ENCODE assay signal across 20 mouse cellular contexts in the genomic region with DNA sequence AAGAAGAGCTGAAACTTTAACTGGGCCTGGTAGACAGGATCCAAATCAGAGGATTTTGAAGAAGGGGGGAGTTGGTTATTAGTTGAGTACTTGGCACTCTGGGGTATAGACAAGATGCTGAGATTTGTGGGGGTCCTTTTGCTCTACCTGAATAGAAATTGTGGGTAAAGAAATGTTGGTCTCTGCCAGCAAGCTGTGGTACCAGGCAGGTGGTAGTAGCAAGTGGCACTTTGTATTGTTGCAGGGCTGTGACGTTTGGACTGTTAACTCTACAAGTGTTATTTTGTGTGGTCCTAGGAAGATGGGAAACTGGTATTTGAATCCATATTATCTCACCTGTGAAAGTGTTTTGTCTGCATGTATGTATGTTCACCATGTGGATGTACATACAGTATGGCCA. TPM values are rescaled to one million over a fixed set of nuclear protein-coding genes. Genes with fewer than 3 reads are reported as not detected.
DNase-seq lines count a peak whose midpoint lies in the region; ATAC-seq and TF ChIP-seq lines count a peak whose summit lies in the region.
"Had no signal": no experiment of that assay in that cellular context is flagged by ENCODE, and none has a peak within 500 bp of the region (broad histone marks: within the 10 kb centered on the region; RNA-seq: fewer than 3 reads in every experiment).

No protein-coding gene starts in this region.

- H3K36me3 ChIP-seq in liver, adult 2 months (ENCODE audit: control insufficient read depth, insufficient read depth, low read length): no peaks in the 10 kb centered on the region
- no peaks in the 10 kb centered on the region for H3K36me3 ChIP-seq in midbrain, embryonic 11.5 days (ENCODE audit: control insufficient read depth, insufficient read depth, low read length)
- H3K36me3 ChIP-seq in midbrain, embryonic 14.5 days (ENCODE audit: control insufficient read depth, insufficient read depth, low read length): no peaks in the 10 kb centered on the region
- no peaks in the 10 kb centered on the region for H3K36me3 ChIP-seq in stomach, postnatal 0 days (ENCODE audit: control insufficient read depth, insufficient read depth, low read length)
- H3K36me3 ChIP-seq: embryonic facial prominence, embryonic 13.5 days; forebrain, embryonic 12.5 days; heart, embryonic 15.5 days; hindbrain, embryonic 12.5 days had no signal

- H3K79me2 ChIP-seq in liver, adult 2 months (ENCODE audit: control insufficient read depth, insufficient read depth, low read length): peaks cover 35% of the 10 kb centered on the region

- H3K9me3 ChIP-seq in midbrain, embryonic 11.5 days (ENCODE audit: control insufficient read depth, low read length): no peaks in the 10 kb centered on the region
- no peaks in the 10 kb centered on the region for H3K9me3 ChIP-seq in midbrain, embryonic 14.5 days (ENCODE audit: control insufficient read depth, low read length)
- no peaks in the 10 kb centered on the region for H3K9me3 ChIP-seq in stomach, postnatal 0 days (ENCODE audit: control insufficient read depth, low read length)
- H3K9me3 ChIP-seq: embryonic facial prominence, embryonic 13.5 days; forebrain, embryonic 12.5 days; heart, embryonic 15.5 days; hindbrain, embryonic 12.5 days had no signal

- TF ChIP-seq EP300 in stomach, postnatal 0 days (optimal IDR thresholded peaks at IDR 0.05): no peak

- no peak overlapping the region for H3K9ac ChIP-seq in liver, adult 2 months (ENCODE audit: low read depth, low read length)
- no peak overlapping the region for H3K9ac ChIP-seq in midbrain, embryonic 11.5 days (ENCODE audit: low read length)
- no peak overlapping the region for H3K9ac ChIP-seq in midbrain, embryonic 14.5 days (replicated peaks; ENCODE audit: low read length)
- no peak overlapping the region for H3K9ac ChIP-seq in stomach, postnatal 0 days (ENCODE audit: low read length)
- H3K9ac ChIP-seq: embryonic facial prominence, embryonic 13.5 days; forebrain, embryonic 12.5 days; heart, embryonic 15.5 days; hindbrain, embryonic 12.5 days had no signal

- H3K4me2 ChIP-seq in midbrain, embryonic 11.5 days: no peak overlapping the region
- no peak overlapping the region for H3K4me2 ChIP-seq in midbrain, embryonic 14.5 days (ENCODE audit: low read length)
- H3K4me2 ChIP-seq in stomach, postnatal 0 days (replicated peaks; ENCODE audit: low read depth): no peak overlapping the region
- H3K4me2 ChIP-seq: embryonic facial prominence, embryonic 13.5 days; forebrain, embryonic 12.5 days; heart, embryonic 11.5 days; heart, embryonic 15.5 days; hindbrain, embryonic 12.5 days had no signal

- no peak for TF ChIP-seq CTCF in liver, adult 2 months (IDR thresholded peaks at IDR 0.05; ENCODE audit: low read depth, low read length)
- TF ChIP-seq CTCF in stomach, postnatal 0 days (IDR thresholded peaks at IDR 0.05; ENCODE audit: low read depth): no peak

- no peak for ATAC-seq in midbrain, embryonic 11.5 days (ENCODE audit: low FRiP score)
- no peak for ATAC-seq in midbrain, embryonic 14.5 days (ENCODE audit: low FRiP score, low TSS enrichment)
- no peak for ATAC-seq in stomach, postnatal 0 days (ENCODE audit: low FRiP score, low TSS enrichment)
- ATAC-seq: forebrain, embryonic 16.5 days; hindbrain, embryonic 16.5 days had no signal

- no peaks in the 10 kb centered on the region for H3K27me3 ChIP-seq in liver, adult 2 months (ENCODE audit: control insufficient read depth, insufficient read depth, low read length)
- H3K27me3 ChIP-seq in midbrain, embryonic 11.5 days (ENCODE audit: control insufficient read depth, insufficient read depth, low read length): no peaks in the 10 kb centered on the region
- H3K27me3 ChIP-seq in midbrain, embryonic 14.5 days (ENCODE audit: control insufficient read depth, insufficient read depth, low read length): no peaks in the 10 kb centered on the region
- no peaks in the 10 kb centered on the region for H3K27me3 ChIP-seq in stomach, postnatal 0 days (ENCODE audit: control insufficient read depth, insufficient read depth, low read length)
- H3K27me3 ChIP-seq: embryonic facial prominence, embryonic 13.5 days; forebrain, embryonic 12.5 days; heart, embryonic 15.5 days; hindbrain, embryonic 12.5 days had no signal

- peak; percentile 80 for DNase-seq in heart, adult 11 months
- DNase-seq in heart, adult 9 months (ENCODE audit: low spot score in 2 of 2): no peak
- no peak for DNase-seq in liver, adult 2 months (ENCODE audit: extremely low read depth, low read depth, low spot score)
- DNase-seq in liver: no peak
- peak; percentile 77 for DNase-seq in midbrain, embryonic 11.5 days (ENCODE audit: low spot score, missing footprints)
- no peak for DNase-seq in midbrain, embryonic 14.5 days
- no peak for DNase-seq in stomach, postnatal 0 days (ENCODE audit: low spot score)
- DNase-seq: adrenal gland, postnatal 10 days; cerebellum, adult 18-20 months; cerebellum, adult 9-11 months; cerebellum, postnatal 36 days; gastrocnemius, postnatal 25 days; heart, postnatal 4 days had no signal

- 83% methylated on average over 1 of the region's 1 CpGs for WGBS in liver, adult 2 months
- WGBS in midbrain, embryonic 11.5 days: 70% methylated on average over 1 of the region's 1 CpGs
- 86% methylated on average over 1 of the region's 1 CpGs for WGBS in midbrain, embryonic 14.5 days
- whole genome bisulfite sequencing in stomach, postnatal 0 days: 85% methylated on average over 1 of the region's 1 CpGs

- no peak for TF ChIP-seq POLR2A in liver, adult 2 months (IDR thresholded peaks at IDR 0.05; ENCODE audit: extremely low read depth, insufficient read depth, low read length)

- H3K27ac ChIP-seq in liver, adult 2 months (replicated peaks; ENCODE audit: insufficient read depth, low read depth, low read length): peak overlapping the region; percentile 40; the same call in 1 of the 2 replicates
- no peak overlapping the region for H3K27ac ChIP-seq in midbrain, embryonic 11.5 days (ENCODE audit: low read depth, low read length)
- H3K27ac ChIP-seq in midbrain, embryonic 14.5 days (replicated peaks; ENCODE audit: low read depth, low read length): no peak overlapping the region
- no peak overlapping the region for H3K27ac ChIP-seq in stomach, postnatal 0 days (replicated peaks)
- H3K27ac ChIP-seq: embryonic facial prominence, embryonic 13.5 days; forebrain, embryonic 12.5 days; hindbrain, embryonic 12.5 days had no signal

- no peak overlapping the region for H3K4me3 ChIP-seq in liver, adult 2 months (ENCODE audit: insufficient read depth, low read depth, low read length)
- H3K4me3 ChIP-seq in midbrain, embryonic 11.5 days (ENCODE audit: low read depth, low read length): no peak overlapping the region
- H3K4me3 ChIP-seq in midbrain, embryonic 14.5 days (replicated peaks; ENCODE audit: low read depth, low read length): no peak overlapping the region
- no peak overlapping the region for H3K4me3 ChIP-seq in stomach, postnatal 0 days (ENCODE audit: low read depth, low read length)
- H3K4me3 ChIP-seq: embryonic facial prominence, embryonic 13.5 days; forebrain, embryonic 12.5 days; heart, embryonic 15.5 days; hindbrain, embryonic 12.5 days had no signal

- H3K4me1 ChIP-seq in liver, adult 2 months (ENCODE audit: control insufficient read depth, insufficient read depth, low read length): peaks cover 34% of the 10 kb centered on the region
- H3K4me1 ChIP-seq in midbrain, embryonic 11.5 days (ENCODE audit: control insufficient read depth, insufficient read depth, low read length): peaks cover 8% of the 10 kb centered on the region; the same call in 1 of the 2 replicates
- peaks cover 12% of the 10 kb centered on the region; the same call in 1 of the 2 replicates for H3K4me1 ChIP-seq in midbrain, embryonic 14.5 days (ENCODE audit: control insufficient read depth, insufficient read depth, low read length)
- H3K4me1 ChIP-seq in stomach, postnatal 0 days (replicated peaks; ENCODE audit: control insufficient read depth, insufficient read depth): peaks cover 7% of the 10 kb centered on the region

RNA-seq across cellular contexts. Expression of gene Susd6, which starts 55.6 kb away (rescaled TPM):
- total RNA-seq in liver, adult 2 months (2014; rRNA removed): 20.1 and 27.5 TPM in 2 replicates
- 21.8 and 22.3 TPM in 2 replicates for polyA plus RNA-seq in liver, adult 2 months (2012; rRNA removed)
- 18.4 and 19.0 TPM in 2 replicates for polyA plus RNA-seq in midbrain, embryonic 11.5 days (2014; fragmentation: Nextera tagmentation; extraction: Ambion mirVana)
- polyA plus RNA-seq in midbrain, embryonic 14.5 days (2014; fragmentation: Nextera tagmentation; extraction: Ambion mirVana): 8.8 and 14.3 TPM in 2 replicates
- polyA plus RNA-seq in stomach, postnatal 0 days (2015; fragmentation: Nextera tagmentation; extraction: Ambion mirVana): 12.3 and 12.9 TPM in 2 replicates

Comparison
In these comparisons a context has a peak if more than half of its experiments do, and no peak if none do; other contexts are left out.
1. DNase-seq: peak in heart, adult 11 months (single experiment) and midbrain, embryonic 11.5 days (single experiment); none in heart, adult 9 months (0 of 2), liver, adult 2 months (single experiment), liver (single experiment), midbrain, embryonic 14.5 days (single experiment) and stomach, postnatal 0 days (single experiment).